Mouse (Mus musculus) forelimb bud, embryonic 11.5 days (tissue): ENCODE results near the gene Irf9.

ENCODE experiments used
- DNase-seq: peaks from one replicate; pipeline ENCODE4 v3.0.0-alpha.2; 2012; ENCODE audit warnings: low read depth, low spot score

Irf9 gene

DNA sequence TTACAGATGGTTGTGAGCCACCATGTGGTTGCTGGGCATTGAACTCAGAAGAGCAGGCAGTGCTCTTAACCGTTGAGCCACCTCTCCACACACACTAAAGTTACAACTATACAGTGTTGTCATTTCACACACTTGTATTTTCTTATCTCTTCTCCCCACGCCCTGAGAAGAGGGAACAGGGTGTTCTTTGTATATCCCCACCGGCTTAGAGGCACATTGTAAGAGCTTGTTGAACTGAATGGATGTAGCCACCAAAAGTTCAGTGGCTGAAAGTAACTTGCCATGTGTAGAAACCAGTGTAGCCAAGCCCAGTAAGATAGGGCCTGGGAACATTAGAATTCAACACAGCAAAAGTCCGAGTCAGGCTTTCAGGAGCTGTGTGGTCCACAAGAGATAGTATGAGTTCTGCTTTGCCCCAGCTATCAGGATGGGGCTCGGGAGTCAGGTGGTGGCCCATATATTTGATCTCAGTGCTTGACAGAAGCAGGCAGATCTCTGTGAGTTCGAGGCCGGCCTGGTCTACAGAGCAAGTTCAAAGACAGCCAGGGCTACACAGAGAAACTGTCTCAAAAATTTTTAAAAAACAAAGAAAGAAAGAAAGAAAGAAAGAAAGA is 11.3 kb downstream of the Irf9 start:
- DNase-seq: no peak

DNA sequence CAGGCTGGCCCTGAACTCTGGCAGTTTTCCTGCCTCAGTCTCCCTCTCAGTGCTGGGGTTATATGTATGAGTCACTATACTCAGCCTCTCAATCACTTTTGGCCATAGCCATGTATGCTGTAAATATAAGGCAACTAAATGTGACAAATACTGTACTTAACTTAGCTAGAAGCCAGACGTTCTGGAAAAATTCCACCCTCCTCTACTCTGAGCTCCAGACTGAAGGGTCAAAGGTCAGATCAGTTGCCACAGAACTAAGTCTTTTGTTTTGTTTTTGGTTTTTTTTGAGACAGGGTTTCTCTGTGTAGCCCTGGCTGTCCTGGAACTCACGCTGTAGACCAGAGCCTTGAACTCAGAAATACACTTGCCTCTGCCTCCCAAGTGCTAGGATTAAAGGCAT is 12.5 kb downstream of the Irf9 start:
- no peak for DNase-seq

DNA sequence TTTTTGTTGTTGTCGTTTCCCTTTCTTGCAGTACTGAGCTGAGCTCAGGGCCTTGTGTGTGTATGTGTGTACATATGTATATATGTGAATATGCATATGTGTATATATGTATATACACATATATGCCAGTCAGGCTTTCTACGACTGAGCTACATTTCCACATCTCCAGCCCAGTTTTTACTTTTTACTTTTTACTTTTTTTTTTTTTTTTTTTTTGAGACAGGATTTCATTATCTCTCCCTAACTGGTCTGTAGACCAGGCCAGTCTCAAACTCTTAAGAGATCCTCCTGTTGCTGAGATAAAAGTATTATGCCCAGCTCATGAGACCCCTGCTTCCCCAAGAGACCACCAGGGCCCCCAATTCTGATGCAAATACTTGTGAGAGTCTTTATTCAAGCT is 13.5 kb downstream of the Irf9 start:
- no peak for DNase-seq

DNA sequence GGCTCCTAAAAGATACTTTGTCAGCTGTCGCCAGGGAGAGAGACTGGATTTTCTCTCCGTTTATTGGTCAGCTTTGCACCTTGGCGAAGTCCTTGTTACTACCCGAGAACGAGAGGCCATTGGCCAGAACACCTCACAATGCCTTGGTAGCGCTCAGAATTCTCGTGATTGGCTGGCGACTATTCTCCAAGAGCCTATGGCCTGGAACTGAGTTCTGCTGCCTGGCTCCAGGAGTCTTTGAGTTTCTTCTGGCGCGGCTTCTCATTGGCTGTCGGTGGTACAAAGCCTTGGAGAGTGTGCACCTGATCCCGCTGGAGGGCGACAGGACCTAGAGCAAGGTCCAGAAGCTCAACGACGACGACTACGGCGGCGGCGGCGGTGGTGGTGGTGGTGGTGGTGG is 14.5 kb downstream of the Irf9 start, which contains the start of gene Rec8:
Rec8 (plus strand) TSS at position 216 of the 400 bp plus-strand sequence.
- peak; percentile 12 for DNase-seq

DNA sequence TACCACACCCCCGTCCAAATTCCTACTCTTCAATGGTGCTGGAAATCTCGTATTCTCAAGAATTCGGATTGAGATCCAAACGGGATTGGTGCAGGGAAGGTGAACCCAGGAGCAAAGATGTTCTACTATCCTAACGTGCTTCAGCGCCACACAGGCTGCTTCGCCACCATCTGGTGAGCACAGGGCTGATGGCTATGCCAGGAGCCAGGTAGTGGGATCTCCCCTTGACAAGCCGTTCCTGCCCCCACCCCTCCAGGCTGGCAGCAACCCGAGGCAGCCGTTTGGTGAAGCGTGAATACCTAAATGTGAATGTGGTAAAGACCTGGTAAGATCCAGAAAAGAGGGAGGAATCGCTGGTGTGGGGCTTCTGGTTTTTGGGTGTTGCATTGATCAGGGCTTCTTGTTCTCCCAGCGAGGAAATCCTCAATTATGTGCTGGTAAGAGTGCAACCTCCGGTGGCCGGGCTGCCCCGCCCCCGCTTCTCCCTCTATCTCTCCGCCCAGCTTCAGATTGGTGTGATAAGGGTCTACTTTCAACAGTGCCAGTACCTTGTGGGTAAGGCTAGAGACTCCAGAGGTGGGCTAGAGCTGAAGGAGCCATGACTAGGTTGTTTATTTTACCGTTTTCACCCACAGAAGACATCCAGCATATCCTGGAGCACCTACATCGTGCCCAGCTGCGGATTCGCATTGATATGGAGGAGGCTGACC is 15.3 kb downstream of the Irf9 start:
- DNase-seq: no peak

DNA sequence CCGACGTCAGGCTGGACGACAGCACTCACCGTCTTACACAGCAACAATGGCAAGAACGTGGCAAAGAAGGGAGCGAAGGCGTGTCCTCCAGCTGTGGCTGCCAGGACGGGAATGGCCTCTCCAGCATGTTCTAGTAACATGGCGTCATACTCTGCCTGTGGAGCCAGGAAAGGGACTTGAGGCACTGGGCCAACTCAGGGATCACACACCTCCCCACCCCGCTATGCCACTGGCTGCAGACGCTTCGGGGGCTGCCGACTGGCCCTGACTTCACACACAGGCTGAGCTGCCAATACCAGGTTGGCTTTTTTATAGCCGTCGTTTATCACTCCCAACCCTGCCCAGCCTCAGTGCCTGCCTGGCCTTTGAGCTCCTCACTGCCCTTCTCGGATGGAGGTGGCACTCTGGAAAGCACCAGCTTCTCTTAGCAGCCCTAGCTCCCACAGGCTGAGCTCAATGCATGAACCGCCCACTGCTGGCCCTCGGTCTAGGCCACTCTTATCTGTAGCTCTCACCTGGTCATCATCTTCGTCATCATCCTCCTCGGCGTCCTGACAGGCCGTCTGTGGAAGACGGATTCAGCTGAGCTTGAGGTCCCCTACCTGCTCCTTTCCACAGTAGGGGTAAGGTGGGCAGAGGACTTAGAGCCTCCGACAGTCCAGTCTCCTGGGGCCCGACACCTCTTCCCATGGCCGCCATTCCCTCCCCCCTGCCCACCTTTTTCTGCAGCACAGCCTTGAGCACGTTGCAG is 24.9 kb downstream of the Irf9 start:
- DNase-seq: no peak

DNA sequence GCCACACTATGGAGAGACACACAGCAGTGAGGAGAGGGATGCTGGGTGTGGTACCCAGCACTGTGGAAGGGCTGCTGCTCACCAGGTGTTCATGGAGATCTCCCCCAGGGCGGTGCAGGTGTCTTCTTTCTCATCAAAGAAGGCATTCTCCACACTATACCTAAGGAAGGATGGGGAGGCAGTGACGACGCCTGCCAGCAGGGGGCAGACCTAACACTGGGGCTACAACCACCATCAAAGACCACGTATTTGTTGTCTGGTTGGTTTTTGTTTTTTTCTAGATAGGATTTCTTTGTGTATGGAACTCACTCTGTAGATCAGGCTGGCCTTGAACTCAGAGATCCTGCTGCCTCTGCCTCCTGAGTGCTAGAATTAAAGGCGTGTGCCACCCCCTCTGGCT is 25.9 kb downstream of the Irf9 start:
- no peak for DNase-seq

DNA sequence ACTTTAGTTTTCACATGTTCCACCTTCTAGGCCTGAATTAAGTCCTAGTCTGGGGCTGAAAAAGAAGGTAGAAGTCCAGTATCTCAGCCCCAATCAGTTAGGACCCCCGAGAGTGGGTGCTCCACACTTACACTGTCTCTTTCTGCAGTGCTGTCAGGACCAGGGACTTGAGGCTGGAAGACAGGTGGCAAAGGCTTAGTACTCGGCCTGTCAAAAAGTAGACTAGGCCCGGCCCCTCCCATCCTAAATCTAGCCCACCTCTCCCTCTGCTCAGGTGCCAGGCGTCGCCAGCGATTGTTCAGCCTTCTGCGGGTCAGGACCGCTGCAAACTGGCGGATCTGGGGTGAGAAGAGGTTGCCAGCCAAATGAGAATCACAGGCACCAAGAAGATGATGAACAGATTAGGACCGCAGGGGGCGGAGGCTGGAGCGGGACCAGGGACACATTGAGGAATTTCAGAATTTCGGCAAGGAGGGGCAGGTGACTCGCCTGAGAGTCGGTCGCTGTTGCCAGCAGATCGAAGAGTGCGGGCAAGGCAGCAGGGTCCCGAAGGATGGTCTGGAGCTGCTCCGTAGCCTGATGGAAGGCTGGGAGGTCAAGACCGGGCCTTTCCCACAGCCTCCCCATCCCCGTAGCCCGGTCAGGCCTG is 31.6 kb downstream of the Irf9 start:
- no peak for DNase-seq

DNA sequence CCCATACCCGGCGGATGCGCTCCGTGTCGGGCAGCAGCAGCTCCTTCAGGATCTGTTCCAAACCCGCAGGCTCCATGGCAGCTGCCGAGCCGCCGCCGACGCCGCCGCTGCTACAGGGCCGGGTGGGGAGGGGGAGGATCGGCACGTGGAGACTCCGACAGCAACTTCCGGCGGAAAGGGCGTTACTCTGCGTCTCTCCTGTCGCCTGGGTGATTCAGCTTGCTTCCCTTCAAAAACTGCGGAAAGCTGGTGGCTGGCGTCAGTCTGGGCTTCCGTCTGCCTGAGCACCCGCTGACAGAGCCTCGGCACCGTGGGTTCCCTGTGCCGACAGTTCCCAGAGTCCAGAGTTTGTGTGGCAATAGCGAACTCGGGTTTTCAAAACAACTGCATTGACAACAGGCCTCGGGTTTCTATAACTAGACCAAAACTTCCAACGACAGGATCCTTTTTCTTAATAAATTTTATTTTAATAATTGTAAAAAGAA is 32.2 kb downstream of the Irf9 start, which contains the start of gene Ipo4:
Ipo4 (minus strand) TSS at position 435 of the 485 bp plus-strand sequence.
- DNase-seq: peak; percentile 82

DNA sequence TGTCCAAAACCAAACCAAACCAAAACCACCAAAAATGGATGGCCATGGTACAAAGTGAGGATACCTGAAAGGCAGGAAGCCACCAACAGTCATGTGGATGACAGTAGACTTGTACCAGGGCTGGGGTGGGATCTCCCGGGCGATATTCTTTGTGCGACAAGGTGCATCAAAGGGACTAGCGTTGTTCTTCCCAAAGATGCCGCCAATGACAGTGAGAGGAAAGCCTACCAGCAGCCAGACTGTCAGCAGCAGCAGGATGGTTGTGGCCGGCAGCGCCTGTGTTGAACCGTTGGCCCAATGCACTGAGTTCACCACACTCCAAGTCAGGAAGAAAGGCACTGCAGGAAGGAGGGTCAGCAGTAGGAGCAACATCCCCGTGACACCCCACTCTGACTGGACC is 34.4 kb downstream of the Irf9 start, which contains the start of gene Gm49378:
Gm49378 (minus strand) TSS at position 101 of the 400 bp plus-strand sequence.
- DNase-seq: no peak

DNA sequence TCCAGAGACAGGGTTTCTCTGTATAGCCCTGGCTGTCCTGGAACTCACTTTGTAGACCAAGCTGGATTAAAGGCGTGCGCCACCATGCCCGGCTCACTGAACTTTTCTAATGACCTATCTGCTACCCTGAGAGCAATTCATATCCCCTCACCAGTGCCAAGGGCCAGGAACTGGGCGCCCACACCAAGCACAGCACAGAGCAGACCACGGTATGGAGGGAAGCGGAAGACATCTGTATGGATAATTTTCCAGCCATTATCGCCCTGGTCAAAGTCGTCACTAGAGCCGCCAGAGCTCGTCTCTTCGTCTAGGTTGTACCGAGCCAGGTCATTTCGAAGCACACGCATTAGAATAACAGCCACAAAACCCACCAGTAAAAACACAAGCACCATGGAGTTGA is 37.4 kb downstream of the Irf9 start:
- DNase-seq: no peak

DNA sequence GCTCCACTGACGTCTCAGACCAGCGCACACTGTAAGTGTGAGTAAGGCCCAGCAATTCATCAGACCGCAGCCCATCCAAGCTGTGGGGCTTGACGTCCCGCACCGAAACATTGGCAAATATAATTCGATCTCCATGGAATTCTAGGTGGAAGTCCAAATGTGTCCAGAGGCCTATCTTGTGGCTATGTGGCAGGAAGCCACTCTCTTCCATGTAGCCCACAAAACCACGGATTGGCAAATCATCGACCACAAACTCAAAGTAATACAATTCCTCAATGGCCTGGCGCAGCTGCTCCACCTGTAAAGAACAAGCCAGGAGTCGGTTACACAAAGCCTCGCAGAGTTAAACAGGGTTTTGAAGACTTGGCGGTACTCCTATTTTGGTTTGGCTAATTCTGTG is 37.9 kb downstream of the Irf9 start:
- no peak for DNase-seq

DNA sequence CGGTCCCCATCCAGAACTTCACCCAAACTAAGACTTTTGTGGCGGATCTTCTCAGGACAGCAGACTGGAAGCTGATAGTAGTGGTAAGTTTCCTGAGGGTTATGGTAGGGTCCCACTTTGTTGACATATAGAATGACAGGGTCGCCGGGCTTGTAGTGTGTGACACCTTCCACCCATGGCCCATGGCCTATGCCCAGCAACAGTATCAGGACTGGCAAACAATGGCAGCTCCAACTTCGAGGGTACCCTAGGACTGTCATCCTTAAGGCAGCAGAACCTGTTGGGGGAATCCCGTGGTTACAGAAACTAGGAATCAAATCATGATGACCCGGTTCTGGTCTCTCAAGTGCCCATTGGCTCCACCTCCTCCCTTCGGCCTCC is 39.3 kb downstream of the Irf9 start:
- no peak for DNase-seq

DNA sequence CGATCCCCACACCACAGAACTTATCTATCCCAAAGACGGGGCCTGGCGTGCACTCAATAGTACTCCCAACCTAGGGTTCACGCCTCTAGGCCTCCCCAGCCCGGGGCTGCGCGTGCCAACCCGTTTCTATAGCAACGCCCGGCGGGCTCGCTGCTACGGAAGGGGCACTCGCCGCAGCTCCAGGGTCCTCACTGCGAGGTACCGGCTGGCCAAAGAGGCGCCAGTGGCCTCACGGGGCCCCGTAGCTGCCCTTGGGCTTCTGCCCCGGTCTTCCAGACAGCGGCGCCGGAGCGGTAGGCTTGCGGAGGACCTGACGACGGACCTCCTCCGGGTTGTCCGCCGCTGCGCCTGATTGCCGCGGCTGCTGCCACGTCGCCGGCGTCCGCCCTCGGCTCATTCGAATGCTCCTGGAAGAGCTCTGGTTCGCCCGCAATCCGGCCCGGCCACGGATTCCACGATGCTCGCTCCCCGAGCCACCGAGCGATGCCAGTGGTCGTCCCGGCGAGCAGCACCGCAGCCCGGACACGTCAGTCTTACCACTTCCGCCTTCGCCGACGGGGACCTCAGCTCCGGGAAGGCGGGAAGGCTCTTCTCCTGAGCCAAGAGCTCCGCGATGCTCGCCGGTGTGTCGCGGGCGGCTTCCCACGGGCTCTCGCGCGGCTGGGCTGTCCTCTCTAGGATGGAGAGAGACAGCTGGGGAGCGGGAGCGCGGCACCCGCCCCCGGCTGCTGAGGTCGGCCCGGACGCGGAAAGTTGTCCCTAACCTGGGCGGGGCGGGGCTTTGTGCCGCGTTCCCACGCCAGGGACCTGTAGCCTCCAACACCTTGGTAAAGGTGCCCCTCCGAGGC is 39.9 kb downstream of the Irf9 start, which contains the start of gene Tm9sf1:
Tm9sf1 (minus strand) TSS at position 747 of the 848 bp plus-strand sequence.
- DNase-seq: peak; percentile 64

DNA sequence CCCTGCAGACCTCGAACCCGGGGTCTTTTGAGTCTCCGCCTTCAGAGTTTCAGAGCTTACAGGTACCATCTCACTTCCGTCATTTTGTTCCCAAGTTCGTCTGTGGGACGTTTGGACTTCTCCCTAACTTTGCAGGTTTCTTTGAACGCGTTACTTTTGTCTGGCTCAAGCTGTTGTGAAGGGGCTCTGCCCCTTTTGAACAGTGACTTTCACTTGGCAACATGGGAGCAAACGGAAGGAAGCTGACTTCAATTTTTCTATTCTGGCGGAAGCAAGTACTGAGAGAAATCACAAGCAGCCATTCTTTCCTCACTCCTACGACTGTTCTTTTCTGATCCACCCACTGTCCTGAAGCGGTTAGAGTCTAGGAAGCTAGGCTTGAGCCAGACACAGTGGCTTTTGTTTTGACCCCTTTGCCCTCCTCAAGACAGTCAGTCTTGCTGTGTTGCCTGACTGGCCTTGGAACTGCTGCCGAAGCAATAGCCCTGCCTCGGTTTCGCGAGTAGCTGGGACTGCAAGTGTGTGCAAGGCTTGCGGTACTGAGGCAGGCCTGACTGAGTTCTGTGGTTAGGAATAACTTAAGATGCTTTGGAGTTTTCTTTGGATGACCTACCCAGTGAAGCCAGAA is 41.0 kb downstream of the Irf9 start:
- DNase-seq: no peak

DNA sequence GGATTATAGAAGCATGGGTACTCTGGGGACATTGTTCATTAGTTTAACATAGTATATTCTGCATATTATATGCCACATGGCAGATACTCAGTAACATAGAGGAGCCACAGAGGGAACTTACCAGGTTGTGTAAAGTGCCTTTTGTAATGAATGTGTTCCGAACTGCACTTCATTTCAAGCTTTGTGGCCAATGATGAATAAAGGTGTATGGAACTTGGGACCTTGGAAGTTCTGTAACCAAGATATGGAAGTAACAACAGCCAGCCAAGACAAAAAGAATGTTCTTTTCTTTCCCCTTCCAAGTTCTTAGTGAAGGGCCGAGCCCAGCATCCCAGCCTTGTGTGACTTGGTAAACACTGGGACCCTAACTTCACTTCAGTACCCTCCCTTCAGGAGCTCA is 46.5 kb downstream of the Irf9 start, which contains the start of gene Tssk4:
Tssk4 (plus strand) TSS at position 301 of the 400 bp plus-strand sequence.
- DNase-seq: no peak

DNA sequence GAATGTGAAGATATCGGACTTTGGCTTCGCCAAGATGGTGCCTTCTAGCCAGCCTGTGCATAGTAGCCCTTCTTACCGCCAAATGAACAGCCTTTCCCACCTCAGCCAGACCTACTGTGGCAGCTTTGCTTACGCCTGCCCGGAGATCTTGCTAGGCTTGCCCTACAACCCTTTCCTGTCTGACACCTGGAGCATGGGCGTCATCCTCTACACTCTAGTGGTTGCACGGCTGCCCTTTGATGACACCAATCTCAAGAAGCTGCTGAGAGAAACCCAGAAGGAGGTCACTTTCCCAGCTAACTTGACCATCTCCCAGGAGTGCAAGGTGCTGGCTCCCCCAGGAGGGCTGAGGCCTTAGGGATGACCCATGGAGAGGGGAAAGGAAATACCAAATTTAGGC is 48.2 kb downstream of the Irf9 start:
- no peak for DNase-seq

DNA sequence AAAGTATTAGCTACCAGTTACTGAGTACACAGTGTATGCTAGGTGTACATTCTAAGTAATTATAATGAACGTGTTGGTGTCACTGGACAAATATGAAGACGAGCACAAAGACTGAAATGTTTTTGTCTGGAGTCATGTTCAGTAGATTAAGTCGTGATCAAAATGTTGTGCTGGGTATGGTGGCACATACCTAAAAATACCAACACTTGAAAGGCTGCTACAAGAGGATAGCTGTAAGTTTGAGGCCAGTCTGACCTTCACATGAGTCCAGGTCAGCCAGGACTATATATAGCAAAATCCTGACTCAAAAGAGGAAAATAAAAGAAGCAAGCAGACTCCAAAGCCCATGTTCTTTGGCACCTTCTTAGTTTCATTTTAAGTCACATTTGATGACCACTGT is 53.6 kb downstream of the Irf9 start:
- DNase-seq: no peak

DNA sequence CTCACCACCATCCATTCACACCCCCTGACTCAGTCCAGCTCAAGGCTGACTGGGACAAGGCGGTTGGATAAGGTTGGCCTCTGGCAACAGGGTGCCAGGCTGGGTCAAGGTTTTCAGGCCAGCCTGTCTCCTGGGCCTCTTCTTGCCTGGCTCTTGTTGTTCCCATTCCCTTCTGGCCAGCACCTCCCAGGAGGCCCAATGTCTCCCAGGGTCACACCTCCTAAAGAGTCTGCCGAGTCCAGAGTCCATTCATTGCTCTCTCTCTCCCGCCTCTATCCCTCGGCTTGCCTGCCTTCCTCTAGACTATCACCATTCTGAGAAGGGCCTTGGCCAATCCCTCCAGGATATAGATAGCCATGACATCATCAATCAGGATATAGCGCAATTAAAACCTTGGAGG is 54.6 kb downstream of the Irf9 start:
- DNase-seq: no peak
